Mouse (Mus musculus) midbrain, embryonic 10.5 days (tissue): ENCODE results near the gene Micu1. TPM values are rescaled to one million over a fixed set of nuclear protein-coding genes. Genes with fewer than 3 reads are reported as not detected.
"Not testable (repeated sequence)": the region's sequence is repeated elsewhere in the genome, so short reads cannot be mapped to it uniquely, and the experiment has no call there.

Source experiments
- DNase-seq: peaks from one replicate; pipeline ENCODE4 v3.0.0-alpha.2; 2017; ENCODE audit warnings: low spot score
- H3K27ac ChIP-seq: fragments of 300-500 bp; sonication (generic); replicated peaks from 2 replicates; pipeline ENCODE4 v1.5.1; 2016; ENCODE audit warnings: mild to moderate bottlenecking
- H3K27me3 ChIP-seq: fragments of 300-500 bp; sonication (generic); 2 replicates; pipeline ENCODE4 v1.6.1; 2016; ENCODE audit warnings: low read depth, mild to moderate bottlenecking; ENCODE audit not compliant: poor library complexity, severe bottlenecking
- H3K36me3 ChIP-seq: fragments of 300-500 bp; sonication (generic); 2 replicates; pipeline ENCODE4 v1.6.1; 2016; ENCODE audit warnings: mild to moderate bottlenecking, moderate library complexity
- H3K4me1 ChIP-seq: fragments of 300-500 bp; sonication (generic); 2 replicates; pipeline ENCODE4 v1.6.1; 2016
- H3K4me3 ChIP-seq: fragments of 300-500 bp; sonication (generic); 2 replicates; pipeline ENCODE4 v1.5.1; 2016; ENCODE audit warnings: mild to moderate bottlenecking, moderate library complexity
- H3K9me3 ChIP-seq: fragments of 300-500 bp; sonication (generic); replicated peaks from 2 replicates; pipeline ENCODE4 v1.6.1; 2016; ENCODE audit warnings: mild to moderate bottlenecking
- WGBS: fragments of 180-500 bp; shearing (Covaris S2); methylation state at CpG from one replicate; pipeline ENCODE4 v1.1.7; 2016; 5-methylcytosine and 5-hydroxymethylcytosine counted together
- polyA plus RNA-seq: library from polyadenylated mRNA; unstranded; fragments of >200 nt; fragmentation: Nextera tagmentation; extraction: Ambion mirVana; gene quantifications from 2 replicates; pipeline ENCODE4 v1.2.1, GENCODE M21; 2016

Micu1 gene
- 58.1 and 61.7 TPM in 2 replicates for polyA plus RNA-seq

DNA sequence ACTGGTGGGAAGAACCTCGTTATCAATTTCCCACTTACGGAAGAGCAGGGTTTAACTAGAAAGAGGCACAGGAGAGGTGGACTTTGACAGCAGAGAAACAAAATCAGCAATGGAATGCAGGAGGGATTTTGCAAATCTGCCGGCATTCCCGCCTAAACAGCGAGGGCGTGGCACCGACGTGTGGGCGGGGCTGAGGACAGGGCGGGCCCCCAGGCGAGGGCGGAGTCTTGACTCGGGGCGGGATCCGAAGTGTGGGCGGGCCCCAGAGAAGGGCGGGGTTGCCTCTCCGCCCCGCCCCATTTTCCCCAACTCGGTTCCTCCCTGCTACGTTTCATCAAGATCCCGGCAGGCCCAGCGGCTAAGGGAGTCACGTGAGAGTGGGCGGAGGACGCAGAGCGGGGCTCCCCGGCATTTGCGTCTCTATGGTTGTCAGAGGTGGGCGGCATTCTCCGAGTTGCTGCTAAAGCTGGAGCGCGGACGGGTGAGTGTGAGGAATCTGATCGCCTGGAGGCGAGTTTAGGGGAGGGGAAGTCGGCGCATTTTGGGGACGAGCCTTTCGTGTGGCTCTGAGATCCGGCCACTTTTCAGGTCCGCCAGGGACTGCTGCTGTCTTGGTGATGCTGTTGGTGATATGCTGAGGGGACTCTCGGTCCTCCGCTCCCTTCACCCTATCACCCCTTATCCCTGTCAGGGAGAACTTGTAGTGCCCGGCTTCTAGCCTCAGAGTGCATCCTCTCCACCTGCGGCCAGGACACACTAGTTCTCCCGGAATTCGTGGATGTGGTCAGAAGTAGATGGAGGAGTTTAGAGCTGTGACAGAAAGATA, at the start of gene Micu1:
Gene Micu1 (plus strand): TSS at position 271 of the 826 bp plus-strand sequence.
- Histone ChIP-seq H3K27ac (peak within 1 kb of the TSS; percentile 81), H3K4me1 (peaks cover 17% of the 10 kb centered on the region), H3K27me3 (no peaks in the 10 kb centered on the region), H3K4me3 (peak within 1 kb of the TSS; percentile 76), H3K36me3 (no peaks in the 10 kb centered on the region), H3K9me3 (no peaks in the 10 kb centered on the region)
- WGBS, result under 1% methylated on average over 48 of the region's 48 CpGs
- peak; percentile 97 for DNase-seq

DNA sequence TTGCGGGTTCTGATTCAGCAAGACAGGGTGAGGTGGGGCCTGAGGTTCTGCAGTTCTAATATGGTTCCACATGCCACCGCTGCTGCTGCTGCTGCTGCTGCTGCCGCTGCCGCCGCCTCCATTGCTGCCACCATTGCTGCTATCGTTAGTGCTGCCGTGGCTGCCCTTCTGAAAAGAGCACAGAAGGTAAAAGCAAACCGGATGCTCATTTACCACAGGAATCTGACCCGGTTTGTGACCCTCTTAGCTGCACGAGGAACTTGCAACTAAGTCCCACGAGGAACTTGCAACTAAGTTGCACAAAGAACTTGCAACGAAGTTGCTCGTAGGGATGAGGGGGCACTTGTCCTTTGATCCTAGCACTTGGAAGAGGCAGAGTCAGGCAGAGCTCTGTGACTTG, 45.5 kb upstream of the Micu1 start:
- no peaks in the 10 kb centered on the region for H3K27me3 ChIP-seq
- no peaks in the 10 kb centered on the region for H3K4me1 ChIP-seq
- peaks cover 7% of the 10 kb centered on the region; the same call in 1 of the 2 replicates for H3K9me3 ChIP-seq
- no peak for DNase-seq
- WGBS, result 86% methylated on average over 13 of the region's 13 CpGs
- no peak overlapping the region for H3K4me3 ChIP-seq
- H3K36me3 ChIP-seq, result no peaks in the 10 kb centered on the region
- H3K27ac ChIP-seq, result no peak overlapping the region

DNA sequence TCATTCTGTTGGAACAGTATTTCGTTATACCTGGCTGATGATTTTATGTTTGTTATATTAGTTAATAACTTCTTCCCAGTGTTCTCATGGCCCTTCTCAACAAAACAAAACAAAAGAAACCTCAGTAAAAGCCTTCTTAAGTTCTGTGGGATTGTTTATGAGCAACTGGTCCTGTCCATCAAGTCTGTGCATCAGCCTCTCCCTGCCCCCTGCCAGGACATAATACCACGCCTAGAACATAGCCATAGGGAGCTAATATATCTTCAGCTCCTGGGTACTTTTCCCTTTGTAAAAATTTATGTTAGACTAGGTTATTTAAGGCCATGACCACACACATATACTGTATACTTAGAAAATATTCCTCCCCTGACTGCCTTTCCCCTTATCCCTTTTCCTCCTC, 37.5 kb upstream of the Micu1 start:
- Histone ChIP-seq H3K4me3 (no peak overlapping the region), H3K36me3 (no peaks in the 10 kb centered on the region), H3K4me1 (no peaks in the 10 kb centered on the region), H3K9me3 (peaks cover 7% of the 10 kb centered on the region; the same call in 1 of the 2 replicates), H3K27ac (no peak overlapping the region), H3K27me3 (no peaks in the 10 kb centered on the region)
- DNase-seq, result no peak
- 78% methylated on average over 2 of the region's 2 CpGs for WGBS

DNA sequence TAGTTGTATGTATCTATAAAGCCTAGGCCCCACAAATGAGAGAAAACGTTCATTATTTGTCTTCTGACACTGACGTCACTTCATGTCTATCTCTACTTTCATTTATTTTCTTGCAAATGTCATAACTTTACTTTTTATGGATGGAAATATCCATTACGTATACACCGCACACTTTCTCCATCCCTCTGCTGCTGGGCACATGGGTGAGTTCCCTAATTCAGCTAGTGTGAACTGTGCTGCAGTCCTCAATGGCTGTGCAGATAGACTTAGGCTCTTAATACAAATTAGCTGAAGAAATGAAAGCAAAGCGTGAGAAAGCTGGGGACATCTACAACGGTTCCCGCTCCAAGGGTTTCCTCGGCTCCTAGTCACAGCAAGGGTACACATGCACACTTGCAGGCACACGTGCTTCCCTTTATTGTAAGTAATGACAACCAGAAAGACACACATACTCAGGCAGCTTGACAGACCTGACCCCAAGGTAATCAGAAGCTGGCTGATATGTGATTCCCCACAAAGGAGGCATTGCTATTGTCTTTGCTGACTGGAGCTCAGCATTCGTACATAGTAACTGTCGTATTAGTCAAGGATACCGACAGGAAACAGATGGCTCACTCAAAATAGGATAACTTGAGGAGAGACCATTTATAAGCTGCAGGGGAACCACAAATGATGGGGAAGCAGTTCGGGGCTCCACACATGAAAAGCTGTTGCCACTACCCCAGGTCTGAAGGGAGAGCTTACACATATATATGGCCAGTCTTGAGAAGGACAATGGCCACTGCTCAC, 36.6 kb upstream of the Micu1 start:
- peaks cover under 1% of the 10 kb centered on the region; the same call in 1 of the 2 replicates for H3K9me3 ChIP-seq
- WGBS, result 85% methylated on average over 13 of the region's 13 CpGs
- H3K36me3 ChIP-seq, result no peaks in the 10 kb centered on the region
- no peak for DNase-seq
- H3K27ac ChIP-seq, result no peak overlapping the region
- H3K4me3 ChIP-seq, result no peak overlapping the region
- H3K27me3 ChIP-seq, result no peaks in the 10 kb centered on the region
- H3K4me1 ChIP-seq, result no peaks in the 10 kb centered on the region

DNA sequence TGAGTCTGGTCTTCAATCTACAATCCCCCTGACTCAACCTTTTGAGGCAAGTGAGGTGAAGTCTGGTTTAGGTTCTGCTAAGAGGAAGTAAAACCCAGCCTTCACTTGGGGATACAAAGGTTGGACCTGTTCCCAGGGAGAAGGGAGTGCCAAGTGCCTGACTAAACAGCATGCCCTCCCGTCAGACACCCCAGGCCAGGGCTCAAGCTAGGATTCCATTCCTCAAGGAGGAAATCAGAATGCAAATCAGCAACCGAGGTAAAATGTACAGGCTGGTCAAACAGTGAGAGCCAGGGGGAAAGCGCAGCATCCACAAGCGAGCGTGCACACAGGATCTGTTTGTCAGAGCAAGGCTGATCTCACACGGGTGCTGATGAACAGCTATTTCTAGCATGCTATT, 34.9 kb upstream of the Micu1 start:
- 73% methylated on average over 6 of the region's 6 CpGs for WGBS
- Histone ChIP-seq H3K9me3 (no peaks in the 10 kb centered on the region), H3K4me1 (no peaks in the 10 kb centered on the region), H3K36me3 (no peaks in the 10 kb centered on the region), H3K27me3 (no peaks in the 10 kb centered on the region), H3K27ac (no peak overlapping the region), H3K4me3 (no peak overlapping the region)
- DNase-seq, result no peak

DNA sequence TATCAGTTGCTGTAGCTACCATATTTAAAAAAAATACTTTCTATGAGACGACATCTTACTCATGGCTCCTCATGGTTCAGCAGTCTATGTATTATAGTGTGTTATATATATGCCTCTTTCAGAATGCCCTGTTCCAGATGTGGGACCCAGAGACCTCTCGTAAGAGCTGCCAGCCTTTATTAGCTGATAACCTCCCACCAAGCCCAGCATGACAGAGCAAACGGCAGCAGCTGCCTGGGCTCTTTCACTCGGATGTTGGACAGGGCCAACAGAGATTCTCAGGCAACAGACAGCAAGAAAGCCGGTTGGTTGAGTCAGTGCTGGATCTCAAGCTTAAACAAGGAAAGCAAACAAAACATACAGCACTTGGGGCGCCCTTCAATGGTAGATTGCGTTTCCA, 33.8 kb upstream of the Micu1 start:
- no peak overlapping the region for H3K4me3 ChIP-seq
- no peaks in the 10 kb centered on the region for H3K4me1 ChIP-seq
- no peak overlapping the region for H3K27ac ChIP-seq
- no peak for DNase-seq
- no peaks in the 10 kb centered on the region for H3K9me3 ChIP-seq
- H3K36me3 ChIP-seq, result no peaks in the 10 kb centered on the region
- 68% methylated on average over 7 of the region's 7 CpGs for WGBS
- H3K27me3 ChIP-seq, result no peaks in the 10 kb centered on the region

DNA sequence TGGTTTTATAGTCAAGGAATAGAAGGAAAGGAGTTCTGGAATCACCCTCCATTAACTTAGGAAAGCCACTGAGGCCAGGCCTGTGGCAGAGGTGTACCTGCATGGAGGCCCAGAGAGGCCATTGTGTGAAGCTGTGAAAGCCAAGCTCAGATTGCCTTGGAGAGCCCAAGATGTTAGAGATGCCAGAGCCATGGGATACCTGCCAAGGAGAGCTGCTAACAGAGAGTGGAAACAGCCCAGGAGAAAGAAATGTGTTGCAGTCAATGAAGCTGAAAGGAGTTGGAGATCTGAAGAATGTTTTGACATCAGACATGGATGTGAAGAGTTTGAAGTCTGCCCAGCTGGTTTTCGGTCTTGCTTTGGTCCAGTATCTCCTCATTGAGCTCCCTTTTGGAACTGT, 24.4 kb upstream of the Micu1 start:
- no peak overlapping the region for H3K4me3 ChIP-seq
- no peaks in the 10 kb centered on the region for H3K27me3 ChIP-seq
- H3K4me1 ChIP-seq, result no peaks in the 10 kb centered on the region
- H3K9me3 ChIP-seq, result peaks cover 4% of the 10 kb centered on the region; the same call in 1 of the 2 replicates
- H3K27ac ChIP-seq, result no peak overlapping the region
- no peaks in the 10 kb centered on the region for H3K36me3 ChIP-seq
- no peak for DNase-seq
- WGBS, result 88% methylated on average over 1 of the region's 1 CpGs

DNA sequence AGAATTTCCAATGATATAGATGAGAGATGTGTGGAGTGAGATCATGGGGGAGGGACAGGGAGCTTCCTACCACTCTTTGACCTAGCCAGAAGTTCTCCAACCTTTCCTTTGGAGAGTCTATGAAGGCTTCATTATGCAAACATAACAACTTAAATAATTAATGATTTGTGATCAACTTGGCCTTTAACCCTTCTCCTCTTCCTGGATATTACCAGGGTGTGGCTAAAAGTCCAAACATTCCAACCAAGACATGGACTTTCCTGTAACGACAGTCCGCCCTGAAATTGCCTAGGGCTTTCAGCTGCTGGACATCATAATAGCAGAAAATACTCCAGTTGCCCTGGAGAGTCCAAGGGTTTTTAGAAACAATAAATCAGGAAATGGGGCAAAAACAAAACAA, 23.1 kb upstream of the Micu1 start:
- Histone ChIP-seq H3K4me1 (no peaks in the 10 kb centered on the region), H3K27me3 (no peaks in the 10 kb centered on the region), H3K36me3 (no peaks in the 10 kb centered on the region), H3K4me3 (no peak overlapping the region), H3K9me3 (peaks cover 4% of the 10 kb centered on the region; the same call in 1 of the 2 replicates), H3K27ac (no peak overlapping the region)
- DNase-seq, result no peak
- 90% methylated on average over 2 of the region's 2 CpGs for WGBS

DNA sequence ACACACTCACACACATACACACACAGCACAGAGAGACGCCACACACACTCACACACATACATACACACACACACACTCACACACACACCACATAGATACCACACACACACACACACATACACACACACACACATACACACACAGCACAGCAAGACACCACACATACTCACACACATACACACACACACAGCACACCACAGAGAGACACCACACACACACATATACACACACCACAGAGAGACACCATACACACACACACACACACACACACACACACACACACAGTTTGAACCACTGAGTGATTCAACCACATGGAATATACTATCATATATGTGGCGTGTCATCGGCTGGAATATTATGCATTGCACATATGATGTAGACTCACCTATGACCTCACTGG, 16.7 kb upstream of the Micu1 start:
- not testable (repeated sequence) for H3K27me3 ChIP-seq, H3K36me3 ChIP-seq, H3K4me1 ChIP-seq, DNase-seq, H3K27ac ChIP-seq, H3K4me3 ChIP-seq, H3K9me3 ChIP-seq
- 91% methylated on average over 3 of the region's 3 CpGs for whole genome bisulfite sequencing

DNA sequence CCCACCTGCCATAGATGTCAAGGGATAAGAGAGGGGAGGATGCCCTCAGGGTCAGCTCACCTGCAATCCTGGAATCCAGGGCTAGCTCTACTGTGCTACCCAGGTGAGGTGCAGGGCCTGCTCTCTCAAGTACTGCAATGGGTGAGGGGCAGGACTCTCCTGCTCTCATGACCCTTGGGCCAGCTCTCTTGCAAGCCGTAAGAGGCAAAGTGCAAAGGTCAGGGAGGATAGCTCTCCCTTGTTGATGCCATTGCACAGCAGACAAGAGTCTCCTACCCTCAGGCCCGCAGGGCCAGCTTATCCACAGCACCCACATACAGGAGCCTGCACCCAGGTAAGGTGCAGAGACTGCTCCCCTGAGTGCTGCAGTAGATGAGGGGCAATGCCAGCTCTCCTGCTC, 15.2 kb upstream of the Micu1 start:
- H3K27me3 ChIP-seq, result no peaks in the 10 kb centered on the region
- WGBS, result 85% methylated on average over 2 of the region's 2 CpGs
- no peak for DNase-seq

DNA sequence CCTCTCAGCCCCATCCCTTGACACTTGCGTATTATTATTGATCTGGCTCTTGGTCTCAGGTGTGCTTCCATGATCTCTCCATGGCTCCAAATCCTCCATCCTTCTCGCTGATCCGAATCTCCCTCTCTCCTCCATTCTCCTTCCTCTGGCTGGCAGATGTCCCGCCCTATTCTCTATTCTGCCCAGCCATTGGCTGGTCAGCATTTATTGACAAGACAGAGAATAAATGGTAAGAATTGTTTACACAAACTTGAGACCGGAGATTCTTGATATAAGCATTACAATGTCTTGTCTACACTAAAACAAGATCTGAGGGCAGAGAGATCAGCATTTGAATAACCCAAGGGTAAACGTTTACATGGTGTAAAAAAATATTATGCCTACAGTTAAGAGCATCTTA, 12.4 kb upstream of the Micu1 start:
- Histone ChIP-seq H3K27ac (no peak overlapping the region), H3K9me3 (no peaks in the 10 kb centered on the region), H3K36me3 (no peaks in the 10 kb centered on the region), H3K27me3 (no peaks in the 10 kb centered on the region), H3K4me3 (no peak overlapping the region), H3K4me1 (no peaks in the 10 kb centered on the region)
- no peak for DNase-seq
- WGBS, result 55% methylated on average over 6 of the region's 6 CpGs

More for the DNA sequence above, 15.2 kb upstream of the Micu1 start:
- Histone ChIP-seq H3K4me3 (no peak overlapping the region), H3K36me3 (no peaks in the 10 kb centered on the region), H3K27ac (no peak overlapping the region), H3K9me3 (peaks cover 3% of the 10 kb centered on the region; the same call in 1 of the 2 replicates), H3K4me1 (no peaks in the 10 kb centered on the region)

DNA sequence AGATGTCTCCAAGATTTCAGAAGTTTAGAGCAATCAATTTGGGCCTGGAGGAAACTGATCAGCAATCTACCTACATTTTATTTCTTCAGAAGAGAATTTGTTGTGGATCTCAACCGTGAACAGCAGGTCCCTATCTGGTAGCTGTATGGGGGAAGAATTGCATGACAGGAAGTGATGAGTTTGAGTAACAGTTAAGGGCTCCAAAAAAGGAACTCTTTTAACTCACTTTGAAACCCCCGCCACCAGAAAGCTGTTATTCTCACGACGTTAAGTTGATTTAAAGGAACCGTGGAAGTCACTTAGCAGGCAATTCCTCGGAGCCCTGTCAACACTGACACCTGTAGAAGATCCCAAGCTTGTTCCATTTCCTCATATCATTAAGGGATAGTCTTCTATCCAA, 9.8 kb upstream of the Micu1 start:
- H3K27ac ChIP-seq, result no peak overlapping the region
- DNase-seq, result no peak
- no peak overlapping the region for H3K4me3 ChIP-seq
- no peaks in the 10 kb centered on the region for H3K9me3 ChIP-seq
- no peaks in the 10 kb centered on the region for H3K36me3 ChIP-seq
- no peaks in the 10 kb centered on the region for H3K27me3 ChIP-seq
- H3K4me1 ChIP-seq, result no peaks in the 10 kb centered on the region
- WGBS, result 84% methylated on average over 6 of the region's 6 CpGs

DNA sequence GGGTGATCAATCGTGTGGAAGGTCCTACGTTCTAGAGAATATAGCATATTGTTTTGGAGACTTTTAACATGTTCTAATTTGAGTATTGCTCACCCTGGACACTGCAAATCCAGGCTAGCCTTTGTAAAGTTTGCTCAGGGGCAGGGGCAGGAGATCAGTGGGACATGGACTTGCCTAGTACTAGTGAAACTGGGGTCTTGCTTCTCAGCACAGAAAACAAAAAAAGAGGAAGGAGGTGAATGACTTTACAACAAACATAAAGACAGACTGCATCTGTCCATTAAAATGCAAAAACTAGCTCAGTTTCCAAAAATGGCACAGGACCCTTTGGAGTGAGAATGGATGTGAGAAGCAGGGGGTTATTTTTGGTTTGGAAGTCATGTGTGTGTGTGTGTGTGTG, 8.2 kb upstream of the Micu1 start:
- H3K9me3 ChIP-seq, result no peaks in the 10 kb centered on the region
- H3K27ac ChIP-seq, result no peak overlapping the region
- WGBS, result 96% methylated on average over 2 of the region's 2 CpGs
- H3K4me3 ChIP-seq, result no peak overlapping the region
- DNase-seq, result no peak
- no peaks in the 10 kb centered on the region for H3K4me1 ChIP-seq
- H3K36me3 ChIP-seq, result no peaks in the 10 kb centered on the region
- H3K27me3 ChIP-seq, result no peaks in the 10 kb centered on the region
